Mouse (Mus musculus): ENCODE measurements around the gene Hoxd13. TPM values are rescaled to one million over a fixed set of nuclear protein-coding genes. Genes with fewer than 3 reads are reported as not detected.
A peak's percentile ranks its signal among the peaks of the same experiment; 100 is the strongest.

Hoxd13 gene
- polyA plus RNA-seq, 1 experiment from 2014 or later = 0.09 TPM

- no peak overlapping the region for H3K4me3 ChIP-seq
- H3K9ac ChIP-seq = no peak overlapping the region
- WGBS = 8% methylated on average over 18 of the region's 18 CpGs
- H3K4me2 ChIP-seq = no peak overlapping the region
- ATAC-seq (ENCODE audit: insufficient number of reproducible peaks, low FRiP score) = no peak
- H3K4me1 ChIP-seq (replicated peaks) = peaks cover 13% of the 10 kb centered on the region
- no peak overlapping the region for H3K27ac ChIP-seq (ENCODE audit: poor library complexity, severe bottlenecking)
- H3K36me3 ChIP-seq = no peaks in the 10 kb centered on the region
- no peaks in the 10 kb centered on the region for H3K9me3 ChIP-seq (replicated peaks)
- H3K27me3 ChIP-seq (replicated peaks) = peaks cover 96% of the 10 kb centered on the region
Observed at GRCm38 (mm10) chr2:74714156-74714789, 46.2 kb downstream of the Hoxd13 start.

GRCm38 (mm10) chr2:74714881-74715280, 46.8 kb downstream of the Hoxd13 start:
- no peak overlapping the region for H3K27ac ChIP-seq (ENCODE audit: poor library complexity, severe bottlenecking)
- no peaks in the 10 kb centered on the region for H3K9me3 ChIP-seq (replicated peaks)
- H3K9ac ChIP-seq = no peak overlapping the region
- H3K36me3 ChIP-seq = no peaks in the 10 kb centered on the region
- no peak overlapping the region for H3K4me3 ChIP-seq
- no peak overlapping the region for H3K4me2 ChIP-seq
- peaks cover 13% of the 10 kb centered on the region for H3K4me1 ChIP-seq (replicated peaks)
- peak; percentile 57; the same call in 1 of the 2 replicates for ATAC-seq (ENCODE audit: insufficient number of reproducible peaks, low FRiP score)
- 0% methylated on average over 14 of the region's 14 CpGs for WGBS
- H3K27me3 ChIP-seq (replicated peaks) = peaks cover 96% of the 10 kb centered on the region

GRCm38 (mm10) chr2:74715504-74716241, 47.6 kb downstream of the Hoxd13 start:
- Histone ChIP-seq H3K27ac (ENCODE audit: poor library complexity, severe bottlenecking) (no peak overlapping the region), H3K27me3 (replicated peaks) (peaks cover 96% of the 10 kb centered on the region), H3K9ac (no peak overlapping the region), H3K4me1 (replicated peaks) (peaks cover 13% of the 10 kb centered on the region), H3K4me3 (peak overlapping the region; percentile 35), H3K9me3 (replicated peaks) (no peaks in the 10 kb centered on the region), H3K4me2 (peak overlapping the region; percentile 67), H3K36me3 (no peaks in the 10 kb centered on the region)
- ATAC-seq (ENCODE audit: insufficient number of reproducible peaks, low FRiP score) = peak; percentile 45; the same call in 1 of the 2 replicates
- 5% methylated on average over 26 of the region's 26 CpGs for WGBS

- Histone ChIP-seq H3K4me1 (replicated peaks) (0 out of 2 replicates have a peak, but pooled peaks cover 3% of the 10 kb centered on the region), H3K36me3 (no peaks in the 10 kb centered on the region), H3K27me3 (replicated peaks) (peaks cover 99% of the 10 kb centered on the region), H3K9ac (no peak overlapping the region), H3K4me3 (no peak overlapping the region), H3K9me3 (replicated peaks) (no peaks in the 10 kb centered on the region), H3K4me2 (no peak overlapping the region), H3K27ac (ENCODE audit: poor library complexity, severe bottlenecking) (no peak overlapping the region)
- ATAC-seq (ENCODE audit: insufficient number of reproducible peaks, low FRiP score) = no peak
- 11% methylated on average over 2 of the region's 2 CpGs for WGBS
Observed at GRCm38 (mm10) chr2:74720384-74720783, 52.3 kb downstream of the Hoxd13 start.

DNA sequence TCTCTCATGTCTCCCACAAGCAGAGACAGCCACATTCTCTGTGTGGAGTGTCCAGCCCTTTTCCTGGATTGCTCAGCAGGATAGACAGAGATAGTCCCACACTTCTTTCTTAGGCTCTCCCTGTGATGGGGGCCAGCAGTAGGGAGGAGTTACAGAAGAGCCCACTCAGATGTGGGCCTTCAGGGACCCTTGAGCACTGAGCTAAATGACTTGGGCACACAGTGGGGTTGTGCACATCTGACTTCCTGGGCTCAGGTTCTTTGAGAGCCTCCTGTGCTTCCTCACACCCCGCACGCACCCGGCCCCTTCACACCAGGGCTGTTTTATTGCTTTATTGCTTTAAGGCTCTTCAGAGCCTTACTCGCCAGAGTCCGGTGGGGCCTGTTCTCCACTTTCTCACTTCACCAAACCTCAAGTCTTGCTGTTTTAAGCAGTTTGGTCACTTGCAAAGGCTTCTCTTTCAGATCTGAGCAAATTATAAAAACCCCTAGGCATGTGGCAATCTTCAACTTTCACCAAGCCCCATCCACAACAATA, 52.9 kb downstream of the Hoxd13 start:
- Histone ChIP-seq H3K9me3 (replicated peaks) (no peaks in the 10 kb centered on the region), H3K4me3 (no peak overlapping the region), H3K4me2 (no peak overlapping the region), H3K27ac (ENCODE audit: poor library complexity, severe bottlenecking) (no peak overlapping the region), H3K4me1 (replicated peaks) (0 out of 2 replicates have a peak, but pooled peaks cover under 1% of the 10 kb centered on the region), H3K27me3 (replicated peaks) (peaks cover 98% of the 10 kb centered on the region), H3K36me3 (no peaks in the 10 kb centered on the region), H3K9ac (no peak overlapping the region)
- 10% methylated on average over 5 of the region's 5 CpGs for WGBS
- no peak for ATAC-seq (ENCODE audit: insufficient number of reproducible peaks, low FRiP score)

Small RNA genes within 50 kb of the gene (microRNA-seq; reads per million reads assigned to microRNA genes)
- gene Gm44463 = not detected

Other genes with a start within 250 kb of the Hoxd13 start
- gene Lnpk, start 88.9 kb upstream of the Hoxd13 start, polyA plus RNA-seq (2016; fragmentation: Nextera tagmentation; extraction: Ambion mirVana) = 28.0 and 30.6 TPM in 2 replicates
- not detected in 2 replicates for gene Evx2, start 8.8 kb upstream of the Hoxd13 start, polyA plus RNA-seq (2016; fragmentation: Nextera tagmentation; extraction: Ambion mirVana)
- gene Hoxd12, start 6.7 kb downstream of the Hoxd13 start, polyA plus RNA-seq (2016; fragmentation: Nextera tagmentation; extraction: Ambion mirVana) = 0.14 and 0.15 TPM in 2 replicates
- gene Hoxd11, start 11.2 kb downstream of the Hoxd13 start, polyA plus RNA-seq (2016; fragmentation: Nextera tagmentation; extraction: Ambion mirVana) = not detected in 2 replicates
- gene Hoxd10, start 23.6 kb downstream of the Hoxd13 start, polyA plus RNA-seq (2016; fragmentation: Nextera tagmentation; extraction: Ambion mirVana) = 0.10 TPM in 1 of 2 replicates, not detected in the other
- 0.08 TPM in 1 of 2 replicates, not detected in the other for gene Hoxd9, start 29.4 kb downstream of the Hoxd13 start, polyA plus RNA-seq (2016; fragmentation: Nextera tagmentation; extraction: Ambion mirVana)
- gene Hoxd8, start 36.3 kb downstream of the Hoxd13 start, polyA plus RNA-seq (2016; fragmentation: Nextera tagmentation; extraction: Ambion mirVana) = 0.10 and 0.37 TPM in 2 replicates
- gene Hoxd3, start 43.6 kb downstream of the Hoxd13 start, polyA plus RNA-seq (2016; fragmentation: Nextera tagmentation; extraction: Ambion mirVana) = 2.5 and 3.1 TPM in 2 replicates
- gene Hoxd4, start 43.6 kb downstream of the Hoxd13 start, polyA plus RNA-seq (2016; fragmentation: Nextera tagmentation; extraction: Ambion mirVana) = 0.19 TPM in 1 of 2 replicates, not detected in the other
- gene Gm28230, start 58.4 kb downstream of the Hoxd13 start, polyA plus RNA-seq (2016; fragmentation: Nextera tagmentation; extraction: Ambion mirVana) = 0.08 TPM in 1 of 2 replicates, not detected in the other
- not detected in 2 replicates for gene Hoxd1, start 94.7 kb downstream of the Hoxd13 start, polyA plus RNA-seq (2016; fragmentation: Nextera tagmentation; extraction: Ambion mirVana)
- 154 and 168 TPM in 2 replicates for gene Mtx2, start 157.5 kb downstream of the Hoxd13 start, polyA plus RNA-seq (2016; fragmentation: Nextera tagmentation; extraction: Ambion mirVana)

Data from heart, embryonic 12.5 days (tissue).